In genomic region chr5:122423083-122423482, GRCm38 (mm10) we compare ENCODE assay signal across 1 mouse cellular context.
TF ChIP-seq lines count a peak whose summit lies in the region.

No protein-coding gene starts in this region.

TF ChIP-seq in MEL, 35 proteins besides CTCF, POLR2A, EP300 and RAD21 (continued from another document):
- no peak for TF ChIP-seq ELF1 (IDR thresholded peaks at IDR 0.05; ENCODE audit: low read depth, low read length)
- no peak for TF ChIP-seq HCFC1 (IDR thresholded peaks at IDR 0.05; ENCODE audit: low read depth, low read length)
- no peak for TF ChIP-seq USF1 (IDR thresholded peaks at IDR 0.05; ENCODE audit: low read depth, low read length)
- no peak for TF ChIP-seq TCF12 (IDR thresholded peaks at IDR 0.05; ENCODE audit: low read depth, low read length)
